Mouse (Mus musculus) urinary bladder, postnatal 4 days (tissue): ENCODE data around the gene Mast3.
A peak's percentile ranks its signal among the peaks of the same experiment; 100 is the strongest.

Source experiments
- DNase-seq, 2 experiments: peaks; one replicate each; pipeline ENCODE4 v3.0.0; 2021 to 2022; ENCODE audit warnings: low spot score in 2 of 2

Gene Mast3

GRCm38 (mm10) chr8:70762118-70762517 is 42.7 kb downstream of the Mast3 start:
- no peak for DNase-seq

DNA sequence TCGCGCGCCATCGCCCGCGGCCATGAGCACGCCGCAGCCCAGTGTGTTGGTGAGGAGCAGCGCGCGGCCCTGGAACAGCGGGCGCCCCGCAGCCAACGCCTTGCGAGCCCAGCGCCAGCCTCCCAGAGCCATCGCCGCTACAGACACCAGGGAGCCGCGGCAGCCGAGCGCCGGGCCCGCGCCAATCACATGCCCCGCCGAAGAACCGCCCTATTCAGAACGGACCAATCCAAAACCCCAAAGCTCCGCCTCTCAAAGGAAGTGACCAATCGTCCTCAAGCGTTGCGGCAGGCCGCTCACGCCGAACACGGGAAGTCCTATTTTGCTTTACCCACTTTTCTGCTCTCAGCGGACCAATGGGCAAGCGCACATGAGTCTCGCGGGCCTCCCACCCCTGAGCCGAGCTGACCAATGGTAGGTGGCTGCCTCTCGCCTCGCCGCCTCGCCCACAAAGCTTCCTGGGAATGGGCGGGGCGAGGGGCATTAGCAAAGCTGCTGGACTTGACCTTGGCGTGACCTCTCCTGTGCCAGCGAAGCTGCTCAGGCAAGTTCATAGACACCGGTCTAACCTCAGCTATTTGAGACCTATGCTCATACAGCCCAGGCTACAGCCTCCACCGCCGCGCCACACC is 44.0 kb downstream of the Mast3 start, which contains the start of gene Mpv17l2:
TSS of gene Mpv17l2 (minus strand) at position 172 of the 632 bp plus-strand sequence.
- DNase-seq, result peak; percentile 94

- no peak for DNase-seq
Measured at GRCm38 (mm10) chr8:70760350-70760749, 44.5 kb downstream of the Mast3 start.

- DNase-seq, result no peak
Measured at GRCm38 (mm10) chr8:70758616-70759561, 46.0 kb downstream of the Mast3 start.

GRCm38 (mm10) chr8:70758308-70758615 is 46.6 kb downstream of the Mast3 start:
- DNase-seq, result no peak

DNA sequence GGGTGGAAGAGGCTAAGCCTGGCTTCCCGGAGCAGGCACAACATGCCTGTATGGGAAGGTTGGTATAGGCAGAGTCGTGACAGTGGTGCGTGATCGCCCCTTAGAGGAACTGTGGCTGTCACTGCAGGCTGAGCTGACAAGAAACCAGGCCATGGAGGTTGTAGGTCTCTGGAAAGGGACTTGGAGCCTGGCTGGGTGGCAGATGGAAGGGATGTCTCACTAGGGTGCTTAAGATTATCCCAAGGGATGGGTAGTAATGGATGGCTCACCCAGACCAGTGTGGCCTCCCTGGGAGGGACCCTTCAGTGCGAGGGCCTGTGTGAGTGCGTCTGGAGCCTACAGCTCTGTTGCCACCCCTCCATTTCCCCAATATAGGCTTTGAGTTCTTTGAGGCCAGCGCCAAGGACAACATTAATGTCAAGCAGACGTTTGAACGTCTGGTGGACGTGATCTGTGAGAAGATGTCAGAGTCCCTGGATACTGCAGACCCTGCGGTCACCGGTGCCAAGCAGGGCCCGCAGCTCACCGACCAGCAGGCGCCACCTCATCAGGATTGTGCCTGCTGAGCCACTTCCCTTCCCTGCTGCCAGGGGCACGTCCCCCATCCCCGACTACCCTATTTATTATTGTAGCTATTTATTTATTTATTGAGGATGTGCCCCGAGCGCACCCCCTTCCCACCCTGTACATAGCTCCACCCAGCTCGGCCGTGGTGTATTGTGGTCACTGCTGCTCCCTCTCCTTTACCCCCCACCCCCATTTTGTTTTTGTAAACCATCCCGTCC is 47.1 kb downstream of the Mast3 start:
- no peak for DNase-seq

DNA sequence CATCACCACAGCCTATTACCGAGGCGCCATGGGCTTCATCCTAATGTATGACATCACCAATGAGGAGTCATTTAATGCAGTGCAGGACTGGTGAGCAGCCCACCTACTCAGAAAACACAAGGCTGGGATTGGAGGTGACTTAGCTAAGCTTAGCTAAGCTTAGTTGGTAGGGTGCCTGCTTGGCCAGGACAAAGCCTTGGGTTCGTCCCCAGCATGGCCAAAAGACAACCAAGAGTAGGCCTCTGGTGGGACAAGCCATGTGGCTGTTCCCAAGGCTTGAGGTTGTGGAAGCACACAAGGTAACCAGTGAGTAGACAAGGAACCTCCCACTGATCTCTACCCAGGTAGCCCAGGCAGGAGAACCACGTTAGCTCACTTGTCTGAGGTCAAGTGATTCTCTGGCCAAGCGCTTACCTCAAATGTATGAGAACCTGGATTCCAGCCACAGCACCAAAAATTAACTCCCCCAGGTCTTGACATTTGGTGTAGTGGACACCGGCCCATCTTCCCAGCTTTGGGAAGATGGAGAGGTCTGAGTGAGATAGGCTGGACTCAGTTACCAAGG is 48.3 kb downstream of the Mast3 start:
- no peak for DNase-seq

DNA sequence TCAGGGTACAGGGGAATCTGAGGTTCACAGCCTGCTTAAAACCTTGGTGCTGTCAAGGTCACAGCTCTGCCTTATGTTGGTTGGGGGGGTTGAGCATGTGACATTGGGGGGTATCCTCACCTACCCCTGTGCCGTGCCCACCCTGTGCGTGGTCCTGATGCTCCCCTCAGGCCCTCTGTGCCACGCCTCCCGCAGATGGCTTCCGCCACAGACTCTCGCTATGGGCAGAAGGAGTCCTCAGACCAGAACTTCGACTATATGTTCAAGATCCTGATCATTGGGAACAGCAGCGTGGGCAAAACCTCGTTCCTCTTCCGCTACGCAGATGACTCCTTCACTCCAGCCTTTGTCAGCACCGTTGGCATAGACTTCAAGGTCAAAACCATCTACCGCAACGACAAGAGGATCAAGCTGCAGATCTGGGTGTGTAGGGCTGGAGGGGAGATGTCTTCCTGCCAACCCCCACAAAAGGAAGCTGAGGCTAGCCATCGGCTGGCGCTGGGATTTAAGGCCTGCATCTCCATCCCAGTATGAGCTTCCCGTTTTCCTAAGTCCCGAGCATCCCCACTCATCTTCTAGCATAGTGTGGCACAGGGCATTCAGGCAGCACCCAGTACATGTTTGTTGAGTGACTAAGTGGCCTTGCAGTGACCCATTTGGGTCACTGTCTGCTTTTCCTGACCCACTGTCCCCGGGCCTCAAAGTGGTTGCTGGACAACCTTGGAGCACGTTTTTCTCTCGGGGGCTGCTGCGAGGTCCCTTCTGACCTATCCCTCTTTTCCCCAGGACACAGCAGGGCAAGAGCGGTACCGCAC is 49.0 kb downstream of the Mast3 start:
- no peak for DNase-seq

GRCm38 (mm10) chr8:70754871-70755660 is 49.8 kb downstream of the Mast3 start:
- DNase-seq, result peak in 1 of 2 experiments; percentile 66

DNA sequence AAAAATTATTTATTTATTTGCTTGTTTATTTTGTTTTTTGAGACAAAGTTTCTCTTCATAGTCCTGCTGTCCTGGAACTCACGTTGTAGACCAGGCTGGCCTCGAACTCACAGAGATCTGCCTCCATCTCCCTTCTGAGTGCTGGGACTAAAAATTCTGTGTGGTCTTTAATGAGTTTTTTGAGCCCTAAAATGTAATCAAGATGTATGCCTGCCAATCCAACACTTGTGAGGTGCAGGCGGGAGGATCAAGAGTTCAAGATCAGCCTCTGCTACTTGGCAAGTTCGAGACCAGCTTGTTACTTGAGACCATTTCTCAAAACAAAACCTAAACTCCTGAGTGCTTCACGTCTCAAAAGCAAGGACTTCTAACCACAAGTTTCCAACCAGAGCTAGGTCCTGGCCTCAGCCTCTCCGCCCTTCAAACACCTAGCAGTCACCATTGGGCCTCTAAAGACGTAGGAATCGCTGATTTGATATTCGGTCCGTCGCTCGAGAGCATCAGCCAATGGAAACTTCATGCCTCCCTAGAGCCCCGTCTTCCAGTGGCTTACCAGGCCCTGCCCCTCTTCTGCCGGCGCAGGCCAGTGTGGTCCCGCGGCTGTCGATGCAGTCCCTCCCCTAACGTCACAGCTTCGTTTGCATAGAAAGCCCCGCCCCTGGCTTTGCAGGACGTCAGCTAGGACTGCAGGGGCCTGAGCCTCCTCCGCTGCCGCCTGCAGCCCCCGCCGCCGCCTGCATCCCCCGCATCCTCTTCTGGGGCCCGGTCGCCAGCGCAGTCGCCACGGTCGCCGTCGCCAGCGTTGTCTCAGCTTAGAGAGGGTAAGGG is 50.6 kb downstream of the Mast3 start, which contains the start of gene Rab3a:
TSS of gene Rab3a (plus strand) at position 637 of the 828 bp plus-strand sequence.
- peak; percentile 95 for DNase-seq

- peak; percentile 79 to 85 for DNase-seq
Measured at GRCm38 (mm10) chr8:70753151-70753550, 51.7 kb downstream of the Mast3 start.

DNA sequence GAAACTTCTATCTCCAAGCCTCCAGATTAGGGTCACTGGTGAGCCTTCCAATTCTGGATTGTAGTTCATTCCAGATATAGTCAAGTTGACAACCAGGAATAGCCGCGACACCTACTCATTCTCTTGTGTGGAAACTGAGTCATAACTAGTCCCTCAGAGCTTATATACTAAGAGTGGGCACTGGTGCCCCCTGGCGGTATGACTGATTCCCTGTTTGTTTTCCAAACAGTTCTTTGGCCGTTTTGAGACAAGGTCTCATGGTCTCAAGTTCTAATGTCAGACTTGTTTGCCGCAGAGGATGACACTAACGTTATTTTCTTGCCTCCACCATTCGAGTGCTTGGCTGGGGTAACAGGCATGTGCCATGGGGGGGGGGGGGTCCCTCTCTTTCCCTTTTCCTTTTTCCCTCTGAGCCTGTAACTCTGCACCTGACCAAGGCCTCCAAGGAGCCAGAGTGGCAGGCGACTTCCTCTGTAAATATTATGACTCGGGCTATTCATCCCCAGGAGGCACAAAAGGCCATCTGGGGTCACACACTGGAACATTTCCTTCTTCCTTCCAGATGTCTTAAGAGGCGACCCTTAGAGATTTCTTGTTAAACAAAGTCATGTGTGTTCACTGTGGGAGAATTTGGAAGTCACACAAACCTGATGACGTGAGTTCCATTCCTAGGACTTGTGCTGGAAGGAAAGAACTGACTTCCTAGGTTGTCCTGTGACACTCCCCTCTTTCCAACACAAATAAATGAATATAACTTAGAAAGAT is 52.7 kb downstream of the Mast3 start:
- no peak for DNase-seq

DNA sequence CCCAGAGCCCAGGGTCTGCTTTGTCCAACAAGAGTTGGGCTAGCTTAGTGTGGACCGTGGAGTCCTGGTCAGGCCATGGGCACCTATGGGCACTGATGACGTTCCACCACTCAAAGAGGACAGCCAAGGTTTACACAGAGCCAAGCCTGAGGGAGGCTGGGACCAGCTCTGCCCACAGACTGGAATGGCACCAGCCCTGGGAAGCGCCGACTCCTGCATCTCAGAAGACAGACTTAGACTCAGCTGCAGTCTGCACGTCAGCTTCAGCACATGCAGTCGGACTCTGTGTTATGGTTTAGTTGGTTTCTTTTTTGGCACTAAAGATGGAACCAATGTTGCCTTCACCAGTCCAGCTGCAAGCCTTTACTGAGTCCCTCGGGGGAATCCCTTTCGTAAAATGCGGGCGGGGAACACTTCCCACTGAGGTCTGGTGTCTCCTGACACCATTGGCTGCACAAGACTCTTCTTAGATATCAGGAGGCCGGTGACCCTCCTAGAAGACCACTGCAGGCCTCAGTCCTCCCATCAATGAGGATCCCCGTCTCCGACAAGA is 54.6 kb downstream of the Mast3 start:
- DNase-seq, result no peak

GRCm38 (mm10) chr8:70749097-70749674 is 55.7 kb downstream of the Mast3 start:
- no peak for DNase-seq

GRCm38 (mm10) chr8:70748246-70749096 is 56.4 kb downstream of the Mast3 start:
- no peak for DNase-seq

GRCm38 (mm10) chr8:70747211-70747890 is 57.5 kb downstream of the Mast3 start:
- DNase-seq, result no peak
